Mouse (Mus musculus): ENCODE measurements around the gene Pla2g4b.

DNA sequence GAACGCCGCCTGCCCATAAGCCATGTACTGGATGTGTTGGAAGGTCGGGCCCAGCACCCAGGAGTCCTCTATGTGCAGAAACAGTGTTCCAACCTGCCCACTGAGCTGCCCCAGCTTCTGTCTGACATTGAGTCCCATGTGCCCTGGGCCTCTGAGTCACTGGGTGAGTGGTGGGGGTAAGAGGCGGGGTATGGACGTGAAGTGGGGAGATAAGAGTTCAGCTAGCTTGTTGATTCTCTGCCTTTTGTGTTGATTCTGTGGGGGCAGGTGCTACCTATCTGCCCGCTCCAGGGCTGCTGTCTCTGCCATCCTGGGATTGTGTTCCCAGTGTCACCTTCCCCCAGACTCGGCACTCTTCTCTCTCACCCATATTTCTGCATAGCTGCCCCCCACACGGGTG is 2.8 kb upstream of the Pla2g4b start:
- no peak for TF ChIP-seq TCF12 (IDR thresholded peaks at IDR 0.05; ENCODE audit: low read depth, low read length)
- TF ChIP-seq POLR2A (IDR thresholded peaks at IDR 0.05; ENCODE audit: low read depth, low read length), result no peak
- TF ChIP-seq MAFK (IDR thresholded peaks at IDR 0.05; ENCODE audit: insufficient replicate concordance, low read length), result no peak

Measured in CH12.LX (cell line).